Mouse (Mus musculus) forebrain, embryonic 12.5 days (tissue): ENCODE results near the gene Rfx8. TPM values are rescaled to one million over a fixed set of nuclear protein-coding genes. Genes with fewer than 3 reads are reported as not detected.

ENCODE experiments used
- ATAC-seq: fragments of 200-750 bp; cut with Nextera tagmentation; 2 replicates; pipeline ENCODE4 v1.8.0; 2017; ENCODE audit warnings: moderate TSS enrichment; ENCODE audit not compliant: low FRiP score
- H3K27ac ChIP-seq: fragments of 300-500 bp; sonication (generic); 2 replicates; pipeline ENCODE4 v1.5.1; 2016; ENCODE audit warnings: mild to moderate bottlenecking
- H3K27me3 ChIP-seq: fragments of 300-500 bp; sonication (generic); 2 replicates; pipeline ENCODE4 v1.6.1; 2016; ENCODE audit warnings: mild to moderate bottlenecking
- H3K36me3 ChIP-seq: fragments of 300-500 bp; sonication (generic); replicated peaks from 2 replicates; pipeline ENCODE4 v1.6.1; 2016; ENCODE audit warnings: mild to moderate bottlenecking
- H3K4me1 ChIP-seq: fragments of 300-500 bp; sonication (generic); 2 replicates; pipeline ENCODE4 v1.6.1; 2016
- H3K4me2 ChIP-seq: fragments of 300-500 bp; sonication (generic); 2 replicates; pipeline ENCODE4 v1.6.1; 2016; ENCODE audit warnings: mild to moderate bottlenecking, moderate library complexity
- H3K4me3 ChIP-seq: fragments of 300-500 bp; sonication (generic); replicated peaks from 2 replicates; pipeline ENCODE4 v1.5.1; 2016; ENCODE audit warnings: mild to moderate bottlenecking
- H3K9ac ChIP-seq: fragments of 300-500 bp; sonication (generic); 2 replicates; pipeline ENCODE4 v1.6.1; 2016; ENCODE audit warnings: mild to moderate bottlenecking
- H3K9me3 ChIP-seq: fragments of 300-500 bp; sonication (generic); 2 replicates; pipeline ENCODE4 v1.6.1; 2016
- WGBS: fragments of 180-500 bp; shearing (Covaris S2); methylation state at CpG from one replicate; pipeline ENCODE4 v1.1.7; 2016; 5-methylcytosine and 5-hydroxymethylcytosine counted together
- polyA plus RNA-seq: library from polyadenylated mRNA; unstranded; fragments of >200 nt; fragmentation: Nextera tagmentation; extraction: Ambion mirVana; gene quantifications from 2 replicates; pipeline ENCODE4 v1.2.1, GENCODE M21; 2016

The Rfx8 gene
- polyA plus RNA-seq, 1 experiment from 2014 or later, result not detected

DNA sequence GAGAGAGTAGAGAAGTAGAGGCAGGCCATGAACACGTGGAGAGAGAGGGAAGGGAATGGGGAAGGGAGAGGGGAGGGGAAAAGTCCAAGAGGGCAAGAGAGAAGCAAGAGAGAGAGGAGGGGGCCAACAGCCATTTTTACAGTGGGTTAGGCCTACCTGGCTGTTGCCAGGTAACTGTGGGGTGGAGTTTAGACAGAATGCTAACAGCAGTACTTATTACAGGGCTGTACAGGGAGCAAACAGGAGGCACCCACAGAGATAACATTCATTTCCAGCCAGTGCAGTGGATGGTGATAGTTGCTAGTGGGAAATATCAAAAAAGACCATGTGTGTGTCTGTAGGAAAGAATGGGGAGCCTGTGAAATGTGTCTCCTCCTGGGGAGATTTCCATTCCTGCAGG, 97.1 kb downstream of the Rfx8 start:
- Histone ChIP-seq H3K9me3 (no peaks in the 10 kb centered on the region), H3K36me3 (no peaks in the 10 kb centered on the region), H3K27me3 (no peaks in the 10 kb centered on the region), H3K27ac (no peak overlapping the region), H3K4me1 (no peaks in the 10 kb centered on the region), H3K9ac (no peak overlapping the region), H3K4me2 (no peak overlapping the region), H3K4me3 (no peak overlapping the region)
- 50% methylated on average over 1 of the region's 1 CpGs for WGBS
- ATAC-seq, result no peak

DNA sequence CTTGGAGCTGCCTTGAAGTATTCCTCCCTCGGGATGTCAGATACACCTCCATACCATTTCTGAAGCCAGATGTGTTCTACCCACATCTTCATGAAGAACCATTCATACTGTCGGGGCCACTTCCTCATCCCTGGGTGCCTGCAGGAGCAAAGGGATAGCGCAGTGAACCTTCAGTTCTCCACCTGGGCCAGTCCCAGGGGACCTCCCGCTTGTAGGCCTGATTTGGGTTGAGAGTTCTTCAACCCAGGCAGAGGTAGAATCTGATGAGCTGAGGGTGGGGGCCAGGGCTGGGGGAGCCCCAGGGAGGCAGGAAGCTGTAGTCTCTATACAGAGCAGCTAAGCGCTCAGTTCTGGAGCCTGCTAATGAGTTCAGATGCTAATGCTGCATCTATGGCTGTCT, 97.7 kb downstream of the Rfx8 start:
- WGBS, result 95% methylated on average over 5 of the region's 5 CpGs
- no peak overlapping the region for H3K27ac ChIP-seq

DNA sequence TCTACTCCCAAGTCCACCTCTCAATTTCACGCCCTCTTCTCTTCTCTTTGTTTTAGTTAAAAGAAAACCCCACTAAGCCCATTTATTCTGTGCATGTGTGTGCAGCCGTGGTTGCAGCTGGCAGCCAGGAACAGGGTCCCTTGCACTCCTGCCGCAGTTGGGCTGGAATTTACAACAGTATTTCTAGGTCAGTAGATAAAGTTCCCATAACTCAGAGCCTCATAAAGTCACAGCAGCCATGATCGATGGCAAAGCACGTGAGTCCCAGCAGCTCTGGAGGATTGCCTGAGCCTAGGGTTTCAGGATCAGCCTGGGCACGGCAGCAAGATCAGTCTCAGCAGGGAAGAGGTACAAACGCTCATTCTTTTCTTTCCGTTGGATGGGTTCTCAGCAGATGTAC, 102.3 kb downstream of the Rfx8 start:
- peaks cover 3% of the 10 kb centered on the region for H3K4me1 ChIP-seq
- ATAC-seq, result no peak
- H3K9me3 ChIP-seq, result no peaks in the 10 kb centered on the region
- H3K36me3 ChIP-seq, result no peaks in the 10 kb centered on the region
- no peak overlapping the region for H3K4me3 ChIP-seq
- no peak overlapping the region for H3K27ac ChIP-seq
- no peaks in the 10 kb centered on the region for H3K27me3 ChIP-seq
- WGBS, result 37% methylated on average over 8 of the region's 8 CpGs
- H3K9ac ChIP-seq, result no peak overlapping the region
- no peak overlapping the region for H3K4me2 ChIP-seq

More for the DNA sequence above, 97.7 kb downstream of the Rfx8 start:
- no peak for ATAC-seq
- no peaks in the 10 kb centered on the region for H3K27me3 ChIP-seq
- no peak overlapping the region for H3K4me3 ChIP-seq
- H3K4me1 ChIP-seq, result peaks cover 3% of the 10 kb centered on the region
- H3K9ac ChIP-seq, result no peak overlapping the region
- H3K36me3 ChIP-seq, result no peaks in the 10 kb centered on the region
- H3K9me3 ChIP-seq, result no peaks in the 10 kb centered on the region
- H3K4me2 ChIP-seq, result no peak overlapping the region

DNA sequence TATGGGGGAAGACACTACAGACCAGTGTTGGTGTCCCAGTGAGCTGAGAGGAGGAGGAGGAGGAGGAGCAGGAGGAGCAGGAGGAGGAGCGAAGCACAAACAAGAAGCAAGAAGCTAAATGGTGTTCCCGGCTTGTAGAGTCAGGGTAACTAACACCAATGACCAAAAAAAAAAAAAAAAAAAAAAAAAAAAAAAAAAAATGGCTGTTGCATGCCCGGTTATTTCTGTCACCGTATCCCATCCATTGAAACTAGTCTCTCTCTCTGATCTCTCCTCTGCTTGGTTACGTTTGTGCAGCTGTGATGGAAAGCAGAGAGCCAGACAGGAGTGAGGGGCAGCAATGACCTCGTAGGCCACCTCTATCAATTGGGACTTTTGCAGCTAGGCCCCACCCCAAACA, 105.3 kb downstream of the Rfx8 start:
- no peak overlapping the region for H3K4me2 ChIP-seq
- H3K4me3 ChIP-seq, result no peak overlapping the region
- 81% methylated on average over 6 of the region's 6 CpGs for WGBS
- no peaks in the 10 kb centered on the region for H3K36me3 ChIP-seq
- no peaks in the 10 kb centered on the region for H3K27me3 ChIP-seq
- no peaks in the 10 kb centered on the region for H3K9me3 ChIP-seq
- no peak overlapping the region for H3K27ac ChIP-seq
- no peak for ATAC-seq
- peaks cover 3% of the 10 kb centered on the region for H3K4me1 ChIP-seq
- no peak overlapping the region for H3K9ac ChIP-seq

Other genes with a start within 250 kb of the Rfx8 start
- gene Tbc1d8, start 242.2 kb downstream of the Rfx8 start, polyA plus RNA-seq, result 7.2 TPM in 2 replicates
- gene Cnot11, start 186.0 kb downstream of the Rfx8 start, polyA plus RNA-seq, result 23.1 and 24.1 TPM in 2 replicates
- gene Rnf149, start 143.6 kb downstream of the Rfx8 start, polyA plus RNA-seq, result 24.7 and 30.5 TPM in 2 replicates
- gene Creg2, start 69.5 kb downstream of the Rfx8 start, polyA plus RNA-seq, result 0.22 and 0.38 TPM in 2 replicates
- gene Gm3646, start 84.3 kb upstream of the Rfx8 start, polyA plus RNA-seq, result not detected in 2 replicates
- 55.9 and 73.9 TPM in 2 replicates for gene Map4k4, start 179.9 kb upstream of the Rfx8 start, polyA plus RNA-seq